Mouse (Mus musculus) midbrain, postnatal 0 days (tissue): ENCODE results near the gene Mtmr3. TPM values are rescaled to one million over a fixed set of nuclear protein-coding genes. Genes with fewer than 3 reads are reported as not detected.

ENCODE experiments used
- ATAC-seq: fragments of 200-750 bp; cut with Nextera tagmentation; 2 replicates; pipeline ENCODE4 v1.8.0; 2017; ENCODE audit warnings: moderate number of reproducible peaks, mild to moderate bottlenecking, moderate TSS enrichment, moderate library complexity; ENCODE audit not compliant: low FRiP score
- DNase-seq: peaks from one replicate; pipeline ENCODE4 v3.0.0-alpha.2; 2015; ENCODE audit warnings: low spot score
- H3K27ac ChIP-seq: fragments of 300-500 bp; sonication (generic); 2 replicates; pipeline ENCODE4 v1.5.1; 2014; ENCODE audit warnings: low read depth, mild to moderate bottlenecking, low read length, mixed read lengths
- H3K27me3 ChIP-seq: fragments of 300-500 bp; sonication (generic); 2 replicates; pipeline ENCODE4 v1.6.1; 2014; ENCODE audit warnings: low read length, control low read depth, mixed read lengths; ENCODE audit not compliant: insufficient read depth
- H3K36me3 ChIP-seq: fragments of 300-500 bp; sonication (generic); 2 replicates; pipeline ENCODE4 v1.6.1; 2014; ENCODE audit warnings: low read length, control low read depth, mixed read lengths; ENCODE audit not compliant: insufficient read depth
- H3K4me1 ChIP-seq: fragments of 300-500 bp; sonication (generic); 2 replicates; pipeline ENCODE4 v1.6.1; 2014; ENCODE audit warnings: mild to moderate bottlenecking, control low read depth, antibody characterized with exemption, low read length, mixed read lengths; ENCODE audit not compliant: insufficient read depth
- H3K4me2 ChIP-seq: fragments of 300-500 bp; sonication (generic); 2 replicates; pipeline ENCODE4 v1.6.1; 2014; ENCODE audit warnings: low read depth, mild to moderate bottlenecking, low read length, mixed read lengths; ENCODE audit not compliant: poor library complexity, severe bottlenecking
- H3K4me3 ChIP-seq: fragments of 300-500 bp; sonication (generic); 2 replicates; pipeline ENCODE4 v1.5.1; 2014; ENCODE audit warnings: low read depth, mild to moderate bottlenecking, low read length, moderate library complexity
- H3K9ac ChIP-seq: fragments of 300-500 bp; sonication (generic); replicated peaks from 2 replicates; pipeline ENCODE4 v1.6.1; 2014; ENCODE audit warnings: mild to moderate bottlenecking, low read length, moderate library complexity, mixed read lengths; ENCODE audit not compliant: poor library complexity, severe bottlenecking
- H3K9me3 ChIP-seq: fragments of 300-500 bp; sonication (generic); 2 replicates; pipeline ENCODE4 v1.6.1; 2016; ENCODE audit warnings: low read length, control low read depth
- CTCF ChIP-seq: IDR thresholded peaks from 2 replicates; pipeline ENCODE4 v1.5.1; 2016; ENCODE audit warnings: antibody characterized with exemption, mild to moderate bottlenecking
- WGBS: fragments of 180-500 bp; shearing (Covaris S2); extraction: QIAGEN DNeasy Blood & Tissue Kit; methylation state at CpG from one replicate; pipeline ENCODE4 v1.1.7; 2014; 5-methylcytosine and 5-hydroxymethylcytosine counted together
- polyA plus RNA-seq: library from polyadenylated mRNA; unstranded; fragments of >200 nt; fragmentation: Nextera tagmentation; extraction: Ambion mirVana; gene quantifications from 2 replicates; pipeline ENCODE4 v1.2.1, GENCODE M21; 2015
- total RNA-seq: library from RNA; depleted of rRNA; stranded (reverse); fragments of >200 nt; gene quantifications from 2 replicates; pipeline ENCODE4 v1.2.3, GENCODE M21; 2014; rRNA removed

Mtmr3 gene
- total RNA-seq (93.5 and 99.1 TPM in 2 replicates), polyA plus RNA-seq (25.8 and 28.5 TPM in 2 replicates)

DNA sequence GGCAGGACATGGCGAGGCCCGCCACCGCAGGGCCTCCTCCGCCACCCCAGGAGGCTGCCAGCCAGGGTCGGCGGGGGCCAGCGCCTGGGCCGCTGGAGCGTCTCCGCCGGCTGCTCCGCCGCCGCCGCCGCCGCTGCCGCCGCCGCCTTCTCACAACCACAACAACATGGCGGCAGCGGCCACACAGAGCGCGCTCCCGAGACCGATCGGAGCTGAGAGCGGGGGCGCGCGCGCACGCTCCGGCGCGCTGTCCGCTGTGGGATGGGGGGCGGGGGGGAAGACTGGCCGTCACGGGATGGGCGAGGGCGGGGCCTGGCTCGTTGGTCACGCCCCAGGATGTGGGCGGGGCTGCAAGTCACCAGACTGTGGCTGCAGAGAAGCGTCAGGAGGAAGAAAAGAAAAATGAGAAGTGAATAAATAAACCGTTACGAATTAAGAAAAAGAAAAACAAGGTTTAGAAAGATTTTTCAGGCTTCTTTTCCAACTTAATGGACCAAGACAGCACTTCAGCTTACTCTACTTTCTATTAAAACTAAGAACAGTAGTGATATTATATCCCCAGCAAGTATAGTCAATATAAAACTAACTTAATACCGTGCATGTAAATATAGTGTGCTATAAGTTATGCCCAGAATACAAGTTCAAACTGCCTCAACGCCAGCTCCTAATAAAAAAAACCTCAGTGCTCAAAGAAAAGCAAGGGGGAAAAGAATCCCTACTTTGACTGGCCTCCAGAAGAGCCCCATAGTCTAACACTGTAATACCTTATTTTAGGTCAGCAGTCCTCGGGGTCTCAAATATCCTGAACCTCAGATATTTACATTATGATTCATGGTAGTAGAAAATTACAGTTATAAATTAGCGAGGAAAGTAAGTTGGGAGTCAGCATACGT, at the start of gene Mtmr3:
TSS of gene Mtmr3 (minus strand) at position 256 of the 893 bp plus-strand sequence.
- Histone ChIP-seq H3K27me3 (no peaks in the 10 kb centered on the region), H3K4me1 (peaks cover 7% of the 10 kb centered on the region; the same call in 1 of the 2 replicates), H3K9ac (peak within 1 kb of the TSS; percentile 82), H3K9me3 (no peaks in the 10 kb centered on the region), H3K36me3 (no peaks in the 10 kb centered on the region), H3K4me2 (peak within 1 kb of the TSS; percentile 70), H3K4me3 (peak within 1 kb of the TSS; percentile 97), H3K27ac (peak within 1 kb of the TSS; percentile 84)
- no peak for TF ChIP-seq CTCF
- DNase-seq (peak; percentile 97), ATAC-seq (peak; percentile 95)
- 6% methylated on average over 39 of the region's 53 CpGs for WGBS

DNA sequence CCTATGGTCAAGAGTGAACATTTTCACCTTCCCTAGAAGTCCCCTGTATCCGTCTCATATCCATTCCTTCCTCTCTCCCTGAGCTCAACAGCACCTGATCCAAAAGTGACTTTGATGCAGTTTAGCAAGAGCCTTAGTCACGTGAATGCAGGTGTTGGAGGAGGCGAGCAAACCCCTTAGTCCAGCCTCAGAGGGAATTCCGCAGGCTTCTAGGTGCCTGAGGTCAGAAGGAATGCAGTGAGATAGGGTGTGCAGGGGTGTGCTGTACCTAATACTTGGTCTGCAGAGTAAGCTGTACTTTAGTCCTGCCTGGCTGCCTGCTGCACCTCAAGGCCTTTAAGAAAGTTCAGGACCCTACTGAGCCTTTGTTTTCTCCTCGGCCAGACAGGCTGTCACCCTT, 49.1 kb upstream of the Mtmr3 start:
- ATAC-seq (no peak), DNase-seq (no peak)
- Histone ChIP-seq H3K9me3 (no peaks in the 10 kb centered on the region), H3K4me3 (no peak overlapping the region), H3K4me2 (no peak overlapping the region), H3K4me1 (peaks cover 7% of the 10 kb centered on the region; the same call in 1 of the 2 replicates), H3K36me3 (peaks cover 20% of the 10 kb centered on the region), H3K9ac (no peak overlapping the region), H3K27ac (no peak overlapping the region), H3K27me3 (no peaks in the 10 kb centered on the region)
- 54% methylated on average over 5 of the region's 5 CpGs for WGBS
- no peak for TF ChIP-seq CTCF

DNA sequence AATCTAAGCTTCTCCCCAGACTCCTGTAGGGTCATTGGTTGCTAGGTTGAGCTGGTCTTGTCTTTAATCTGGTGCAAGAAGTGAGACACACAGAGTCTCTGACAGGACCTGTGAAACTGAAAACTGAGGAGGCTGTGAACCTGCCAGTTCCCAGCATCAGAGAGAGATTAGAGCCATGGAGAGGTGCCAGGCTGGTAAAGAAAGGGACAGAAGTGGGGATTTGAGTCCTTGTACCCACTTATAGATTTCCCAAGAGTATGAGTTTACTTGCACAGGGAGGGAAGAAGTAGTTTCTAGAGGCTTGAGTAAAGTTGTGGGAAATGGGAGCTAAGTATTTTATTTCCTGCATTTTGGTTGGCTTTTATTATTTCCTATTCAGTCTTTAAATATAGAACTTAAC, 46.5 kb upstream of the Mtmr3 start:
- Histone ChIP-seq H3K9me3 (no peaks in the 10 kb centered on the region), H3K36me3 (peaks cover 6% of the 10 kb centered on the region; the same call in 1 of the 2 replicates), H3K4me3 (no peak overlapping the region), H3K9ac (no peak overlapping the region), H3K4me2 (no peak overlapping the region), H3K27me3 (no peaks in the 10 kb centered on the region), H3K4me1 (peaks cover 7% of the 10 kb centered on the region; the same call in 1 of the 2 replicates), H3K27ac (no peak overlapping the region)
- TF ChIP-seq CTCF: no peak
- ATAC-seq (no peak), DNase-seq (no peak)

DNA sequence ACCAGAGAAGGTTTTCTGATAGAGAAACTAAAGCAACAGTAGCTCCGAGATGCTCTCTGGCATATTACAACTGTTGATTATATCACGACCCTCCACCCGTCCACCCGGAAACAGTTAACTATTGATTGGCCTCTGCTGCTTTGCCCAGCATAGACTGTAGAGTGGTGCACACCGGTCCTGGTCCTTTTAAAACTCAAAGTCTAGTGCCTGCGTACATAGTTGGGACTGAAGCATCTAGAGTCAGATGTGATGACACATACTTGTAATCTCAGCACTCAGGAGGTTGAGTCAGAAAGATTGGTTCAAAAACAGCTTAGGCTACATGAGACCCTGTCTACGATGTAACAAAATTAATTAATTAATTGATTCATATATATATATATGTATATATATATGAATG, 43.6 kb upstream of the Mtmr3 start:
- WGBS: 29% methylated on average over 7 of the region's 7 CpGs
- peaks cover 7% of the 10 kb centered on the region; the same call in 1 of the 2 replicates for H3K4me1 ChIP-seq
- no peaks in the 10 kb centered on the region for H3K9me3 ChIP-seq
- H3K36me3 ChIP-seq: peaks cover 6% of the 10 kb centered on the region; the same call in 1 of the 2 replicates
- no peak for ATAC-seq
- peak overlapping the region; percentile 62; the same call in 1 of the 2 replicates for H3K27ac ChIP-seq
- H3K9ac ChIP-seq: peak overlapping the region; percentile 71
- H3K27me3 ChIP-seq: no peaks in the 10 kb centered on the region
- TF ChIP-seq CTCF: no peak
- peak overlapping the region; percentile 73 for H3K4me3 ChIP-seq
- no peak for DNase-seq
- H3K4me2 ChIP-seq: peak overlapping the region; percentile 57

DNA sequence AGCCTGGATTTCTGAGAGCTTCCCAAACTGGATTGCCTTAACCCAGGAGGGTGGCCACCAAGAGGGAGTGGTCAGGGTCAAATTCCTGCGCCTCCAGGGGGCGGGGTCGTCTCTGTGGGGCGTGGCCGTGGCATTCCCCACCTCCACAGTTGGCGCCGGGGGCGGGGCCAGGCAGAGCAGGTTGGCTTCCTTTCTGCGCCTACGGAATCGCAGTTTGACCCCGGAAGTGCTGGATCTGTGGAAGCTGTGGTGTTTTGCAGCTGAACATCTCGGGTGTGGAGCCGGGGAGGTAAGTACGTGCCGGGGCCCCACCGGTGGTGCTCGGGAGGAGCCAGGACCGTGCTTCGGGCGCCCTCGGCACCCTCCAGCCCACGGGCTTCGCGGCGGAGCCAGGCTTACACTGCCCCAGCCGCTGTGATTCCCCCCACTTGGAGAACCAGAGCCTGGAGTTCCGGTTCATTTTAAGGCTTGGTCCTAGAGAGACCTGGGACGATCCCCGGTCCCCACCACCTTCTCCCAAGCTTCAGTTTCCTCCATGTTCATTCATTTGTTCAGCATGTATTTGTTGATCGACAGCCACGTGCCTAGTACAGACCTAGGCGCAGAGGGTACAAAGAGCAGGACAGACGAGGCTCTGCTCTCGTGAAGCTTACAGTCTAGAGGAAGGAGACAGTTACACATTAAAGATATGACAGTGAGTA, 43.0 kb upstream of the Mtmr3 start, which contains the start of gene Ascc2:
TSS of gene Ascc2 (plus strand) at position 214 of the 701 bp plus-strand sequence.
- H3K4me1 ChIP-seq: peaks cover 7% of the 10 kb centered on the region; the same call in 1 of the 2 replicates
- no peaks in the 10 kb centered on the region for H3K27me3 ChIP-seq
- H3K9ac ChIP-seq: peak within 1 kb of the TSS; percentile 71
- ATAC-seq: peak; percentile 89
- TF ChIP-seq CTCF: no peak; the same call in 1 of the 2 replicates
- peak; percentile 86 for DNase-seq
- under 1% methylated on average over 34 of the region's 35 CpGs for WGBS
- H3K27ac ChIP-seq: peak within 1 kb of the TSS; percentile 62
- H3K4me3 ChIP-seq: peak within 1 kb of the TSS; percentile 73
- peaks cover 6% of the 10 kb centered on the region; the same call in 1 of the 2 replicates for H3K36me3 ChIP-seq
- peak within 1 kb of the TSS; percentile 57 for H3K4me2 ChIP-seq
- no peaks in the 10 kb centered on the region for H3K9me3 ChIP-seq
